Mouse (Mus musculus) ES-E14 (cell line): ENCODE results near the gene Traip. TPM values are rescaled to one million over a fixed set of nuclear protein-coding genes. Genes with fewer than 3 reads are reported as not detected.

Source experiments
- DNase-seq: peaks from one replicate; pipeline ENCODE4 v3.0.0-alpha.2; 2013; ENCODE audit warnings: low read depth, low spot score
- H3K27ac ChIP-seq: 2 replicates; pipeline ENCODE4 v1.5.1; 2012; ENCODE audit warnings: low read depth, mild to moderate bottlenecking, low read length, moderate library complexity, mixed read lengths; ENCODE audit not compliant: poor library complexity, insufficient read depth, severe bottlenecking
- H3K36me3 ChIP-seq: 2 replicates; pipeline ENCODE4 v1.6.1; 2012; ENCODE audit warnings: mild to moderate bottlenecking, low read length, moderate library complexity, mixed read lengths; ENCODE audit not compliant: control insufficient read depth, poor library complexity, insufficient read depth, severe bottlenecking
- H3K4me1 ChIP-seq, 2 experiments: fragments of 150-350 bp in 1 of 2; sonication (generic) in 1 of 2; 2 replicates each; pipeline ENCODE4 v1.6.1; 2012; ENCODE audit warnings: low read length in 2 of 2, mild to moderate bottlenecking in 1 of 2, mixed read lengths in 1 of 2; ENCODE audit not compliant: control insufficient read depth in 2 of 2, insufficient read depth in 2 of 2, poor library complexity in 1 of 2
- H3K4me3 ChIP-seq, 2 experiments: fragments of 150-350 bp in 1 of 2; sonication (generic) in 1 of 2; 2 replicates each; pipeline ENCODE4 v1.5.1; 2012; ENCODE audit warnings: low read length in 2 of 2, low read depth in 1 of 2, mild to moderate bottlenecking in 1 of 2, mixed read lengths in 1 of 2; ENCODE audit not compliant: insufficient read depth in 1 of 2, poor library complexity in 1 of 2, severe bottlenecking in 1 of 2
- H3K9ac ChIP-seq: 2 replicates; pipeline ENCODE4 v1.6.1; 2012; ENCODE audit warnings: low read depth, mild to moderate bottlenecking, low read length, mixed read lengths; ENCODE audit not compliant: poor library complexity, insufficient read depth, severe bottlenecking
- H3K9me3 ChIP-seq: fragments of 150-350 bp; sonication (generic); 2 replicates; pipeline ENCODE4 v1.6.1; 2012; ENCODE audit warnings: low read depth, mild to moderate bottlenecking, low read length; ENCODE audit not compliant: control insufficient read depth, insufficient read depth
- CHD2 ChIP-seq: IDR thresholded peaks from 2 replicates; pipeline ENCODE4 v1.6.1; 2014; ENCODE audit warnings: mild to moderate bottlenecking, low read depth, low read length, inconsistent platforms
- HCFC1 ChIP-seq: IDR thresholded peaks from 2 replicates; pipeline ENCODE4 v1.6.1; 2012; ENCODE audit warnings: low read length, inconsistent platforms, borderline replicate concordance; ENCODE audit not compliant: insufficient read depth
- MAFK ChIP-seq: IDR thresholded peaks from 2 replicates; pipeline ENCODE4 v1.6.1; 2014; ENCODE audit warnings: mild to moderate bottlenecking, low read depth, low read length, inconsistent platforms; ENCODE audit not compliant: insufficient read depth
- ZC3H11A ChIP-seq: IDR thresholded peaks from 2 replicates; pipeline ENCODE4 v1.6.1; 2012; ENCODE audit warnings: low read depth, mild to moderate bottlenecking, inconsistent platforms, low read length, borderline replicate concordance
- ZNF384 ChIP-seq: IDR thresholded peaks from 2 replicates; pipeline ENCODE4 v1.6.1; 2012; ENCODE audit warnings: low read depth, low read length, inconsistent platforms
- in situ Hi-C, 2 experiments: fragments of 600-800 bp; cut with MboI; formaldehyde crosslinking; loops; one replicate each; pipeline ENCODE4 v1.15.1; 2025; ENCODE audit warnings: low sequenced_read_pairs in 2 of 2, inconsistent platforms in 1 of 2; ENCODE audit not compliant: unreplicated experiment in 2 of 2
- total RNA-seq: library from RNA; depleted of rRNA; stranded (reverse); fragments of 300-350 nt; gene quantifications from 2 replicates; pipeline ENCODE4 v1.2.3, GENCODE M21; 2012

The Traip gene
- total RNA-seq, 1 experiment = 43.7 TPM

DNA sequence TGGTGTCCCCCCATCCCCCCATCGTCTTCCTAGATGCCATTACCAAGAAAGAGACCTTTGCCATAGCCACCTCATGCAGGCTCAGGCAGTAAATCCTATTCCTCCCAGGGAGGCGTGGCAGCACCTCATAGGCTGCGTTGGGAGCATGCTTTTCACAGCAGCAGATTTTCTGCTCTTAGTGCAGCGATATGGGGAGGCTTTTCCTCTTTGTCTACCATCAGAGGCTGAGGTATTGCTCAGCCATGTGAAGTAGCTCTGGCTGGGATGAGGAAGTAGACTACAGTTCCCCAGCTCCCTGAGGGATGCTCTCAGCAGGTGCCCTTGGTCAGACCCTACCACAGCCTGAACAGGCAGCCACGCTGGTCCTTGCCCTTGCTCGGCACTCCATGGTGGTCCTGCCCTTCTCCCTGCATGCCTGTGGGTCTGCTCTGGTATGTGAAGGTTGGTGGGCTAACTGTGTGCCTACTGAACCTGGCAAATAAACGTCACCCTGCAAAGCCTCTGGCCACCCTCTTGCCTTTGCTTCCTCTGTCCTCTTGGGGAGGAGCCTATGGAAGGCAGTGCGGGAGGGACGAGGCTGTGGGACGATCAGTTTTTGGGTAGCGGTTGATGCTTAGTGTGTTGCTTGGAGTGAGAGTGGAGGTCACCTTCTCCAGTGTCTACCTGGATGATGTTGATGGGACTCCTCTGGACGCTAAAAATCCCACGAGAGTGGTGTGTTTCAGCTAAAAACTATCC is 583 bp upstream of the Traip start:
- Histone ChIP-seq H3K36me3 (peaks cover 19% of the 10 kb centered on the region), H3K9ac (no peak overlapping the region), H3K9me3 (no peaks in the 10 kb centered on the region), H3K27ac (no peak overlapping the region), H3K4me1 (peaks cover 0 to 2% of the 10 kb centered on the region in 2 experiments; a peak in 1 of 4 replicates), H3K4me3 (no peak overlapping the region)
- no peak for DNase-seq
- no peak for TF ChIP-seq ZC3H11A
- TF ChIP-seq ZNF384 = no peak
- TF ChIP-seq HCFC1 = no peak
- TF ChIP-seq CHD2 = no peak
- TF ChIP-seq MAFK = no peak
- in situ Hi-C loops = no loop called here

DNA sequence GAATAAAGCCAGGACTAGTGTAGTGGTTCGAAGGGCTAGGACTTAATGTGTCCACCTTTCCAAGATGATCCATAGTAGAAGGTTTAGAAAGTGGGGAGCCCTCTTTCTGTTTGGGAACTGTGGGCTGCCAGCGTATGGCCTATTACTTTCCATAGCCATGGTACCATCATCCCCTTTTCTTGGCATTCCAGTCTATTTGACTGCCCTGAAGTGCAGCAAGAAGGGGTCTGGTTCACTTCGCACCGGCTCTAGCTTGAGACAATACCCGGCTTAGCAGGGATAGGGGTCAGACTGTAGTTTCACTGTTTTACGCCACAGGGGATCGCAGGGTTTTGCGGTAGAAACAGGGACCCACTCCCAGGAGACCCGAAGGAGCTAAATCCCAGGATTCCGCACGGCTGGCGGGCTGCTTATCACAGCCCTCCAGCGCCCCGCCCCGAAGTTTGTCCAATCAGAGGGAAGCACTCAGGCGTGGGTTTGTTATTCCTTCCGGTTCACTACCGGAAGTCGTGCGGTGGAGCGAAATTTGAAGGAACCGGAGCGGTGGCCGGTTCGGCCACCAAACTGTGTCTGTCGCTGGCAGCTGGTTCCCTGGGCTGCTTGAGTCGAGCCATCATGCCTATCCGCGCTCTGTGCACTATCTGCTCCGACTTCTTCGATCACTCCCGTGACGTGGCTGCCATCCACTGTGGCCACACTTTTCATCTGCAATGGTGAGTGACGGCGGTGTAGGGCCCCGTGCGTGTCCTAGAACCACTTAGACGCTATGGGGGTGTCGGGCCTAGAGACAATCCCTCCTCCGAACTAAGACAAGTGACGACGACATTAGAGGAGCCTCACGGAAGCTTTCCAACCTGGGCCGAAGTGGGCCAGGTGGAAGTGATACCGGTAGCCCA is 772 bp downstream of the Traip start:
- H3K27ac ChIP-seq = peak overlapping the region; percentile 28; the same call in 1 of the 2 replicates

DNA sequence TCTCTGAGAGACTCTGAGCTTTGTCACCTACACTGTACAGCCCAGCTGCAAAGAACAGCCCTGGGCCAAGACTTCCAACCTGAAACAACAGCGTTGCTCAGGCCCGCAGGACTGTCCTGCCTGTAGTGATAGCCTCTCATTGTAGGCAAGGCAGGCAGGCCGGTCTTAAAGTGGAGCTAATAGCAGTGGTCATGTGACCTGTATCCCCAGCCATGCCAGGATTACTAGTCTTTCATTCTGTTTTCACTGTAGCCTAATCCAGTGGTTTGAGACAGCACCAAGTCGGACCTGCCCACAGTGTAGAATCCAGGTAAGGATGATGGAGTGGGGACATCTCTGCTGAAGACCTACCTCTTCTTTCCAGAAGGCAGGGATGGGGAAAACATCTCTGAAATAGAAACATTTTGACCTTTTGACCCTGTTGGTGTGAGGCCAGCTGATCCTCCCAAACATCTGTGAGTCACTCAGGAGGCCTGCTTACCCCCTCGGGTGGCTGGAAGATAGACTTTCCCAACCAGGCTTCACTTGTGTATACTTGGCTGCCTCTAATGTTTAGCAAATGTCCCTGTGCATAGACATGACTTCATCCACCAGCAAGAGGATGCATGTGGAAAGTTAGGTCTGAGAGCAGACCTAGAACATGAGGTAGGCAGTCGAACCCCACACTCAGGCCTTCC is 5.8 kb downstream of the Traip start:
- Histone ChIP-seq H3K9me3 (no peaks in the 10 kb centered on the region), H3K4me1 (peaks cover 3 to 5% of the 10 kb centered on the region in 2 experiments; a peak in 2 of 4 replicates), H3K4me3 (no peak overlapping the region), H3K27ac (no peak overlapping the region), H3K9ac (no peak overlapping the region), H3K36me3 (peaks cover 31% of the 10 kb centered on the region)
- in situ Hi-C loops = no loop called here
- DNase-seq = no peak
- no peak for TF ChIP-seq MAFK
- no peak for TF ChIP-seq ZC3H11A
- no peak for TF ChIP-seq CHD2
- no peak for TF ChIP-seq ZNF384
- TF ChIP-seq HCFC1 = no peak

More for the DNA sequence above, 772 bp downstream of the Traip start:
- Histone ChIP-seq H3K4me1 (peaks cover 0 to 4% of the 10 kb centered on the region in 2 experiments; a peak in 1 of 4 replicates), H3K36me3 (peaks cover 19% of the 10 kb centered on the region), H3K4me3 (peak overlapping the region; percentile 80 to 97), H3K9me3 (no peaks in the 10 kb centered on the region), H3K9ac (peak overlapping the region; percentile 79)
- TF ChIP-seq ZNF384 (no peak), CHD2 (peak; percentile 36; the same call in 1 of the 2 replicates), HCFC1 (peak; percentile 48; the same call in 1 of the 2 replicates), ZC3H11A (no peak)
- in situ Hi-C loops = no loop called here
- peak; percentile 92 for DNase-seq

DNA sequence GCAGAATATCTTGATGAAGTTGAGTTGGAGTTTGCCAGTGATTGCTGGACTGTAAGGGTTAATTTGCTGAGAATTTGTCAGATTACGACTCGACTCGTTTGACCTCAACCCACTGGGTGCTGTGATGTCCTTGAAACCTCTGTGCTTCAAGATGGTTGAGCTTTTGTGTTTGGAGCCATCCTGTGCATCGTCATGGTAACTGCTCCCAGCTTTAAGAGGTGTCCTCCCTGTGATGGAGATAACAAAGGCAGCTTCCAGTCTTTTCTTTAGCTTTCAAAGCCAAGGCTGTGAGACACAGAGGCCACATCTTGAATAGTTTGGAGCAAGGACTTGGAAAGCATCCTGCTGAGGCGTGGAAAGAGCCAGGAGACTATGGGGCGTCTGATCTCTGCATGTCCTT is 7.2 kb downstream of the Traip start:
- DNase-seq = peak; percentile 46
- Histone ChIP-seq H3K4me1 (peaks cover 4 to 14% of the 10 kb centered on the region in 2 experiments; a peak in 2 of 4 replicates), H3K36me3 (peaks cover 39% of the 10 kb centered on the region), H3K9ac (no peak overlapping the region), H3K9me3 (no peaks in the 10 kb centered on the region), H3K4me3 (no peak overlapping the region), H3K27ac (no peak overlapping the region)
- TF ChIP-seq ZNF384 = no peak
- TF ChIP-seq CHD2 = no peak
- TF ChIP-seq MAFK = no peak
- TF ChIP-seq HCFC1 = no peak
- no peak for TF ChIP-seq ZC3H11A
- in situ Hi-C loops = no loop called here
